Mouse (Mus musculus) brain, adult 2 months (tissue): ENCODE measurements at regions not wholly inside any gene's neighbourhood (a gene's known extent, or its start where the extent isn't known, plus 50 kb on each side); places are given as distances from the start of the nearest gene placed in this dataset.

ENCODE experiments used
- DNase-seq: peaks from one replicate; pipeline ENCODE4 v3.0.0; 2011; ENCODE audit warnings: low read depth, low spot score

DNA sequence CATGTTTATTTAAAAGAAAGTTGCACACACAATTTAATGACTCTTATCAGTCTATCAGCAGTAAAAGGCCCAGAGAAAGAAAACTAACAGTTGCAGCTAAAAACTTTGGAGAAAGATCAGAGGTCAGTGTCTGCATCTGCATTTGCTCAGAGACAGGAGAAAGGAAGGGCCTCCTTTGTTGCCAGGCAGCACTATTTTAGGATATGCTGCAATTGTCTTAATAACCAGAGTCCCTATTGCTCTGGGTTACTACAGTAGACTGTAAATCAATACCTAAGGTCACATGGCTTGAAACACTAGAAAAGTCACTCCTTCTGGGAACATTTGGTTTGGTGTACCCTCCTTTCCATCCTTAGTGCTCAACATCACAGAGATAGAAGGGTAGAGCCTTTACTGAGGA lies 175.7 kb downstream of the Hdgfl1 start:
- no peak for DNase-seq

DNA sequence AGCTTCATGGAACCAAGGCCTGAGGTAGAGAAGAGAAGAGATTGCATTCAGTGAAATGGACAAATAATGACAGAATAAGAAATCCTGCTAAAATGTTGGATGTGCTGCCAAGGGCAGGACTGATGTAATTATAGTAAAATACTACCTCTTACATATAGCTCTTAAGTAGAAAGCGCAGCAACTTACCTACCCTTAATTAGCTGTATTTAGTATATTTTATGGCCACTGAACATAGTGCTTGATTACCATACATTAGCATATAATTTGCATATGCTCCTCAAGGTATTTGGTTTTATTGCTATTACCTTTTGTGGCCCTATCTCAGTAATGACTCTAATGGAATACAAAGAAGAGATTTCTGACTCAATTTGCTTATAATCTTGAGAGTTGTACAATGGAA lies 176.2 kb downstream of the Hdgfl1 start:
- no peak for DNase-seq

DNA sequence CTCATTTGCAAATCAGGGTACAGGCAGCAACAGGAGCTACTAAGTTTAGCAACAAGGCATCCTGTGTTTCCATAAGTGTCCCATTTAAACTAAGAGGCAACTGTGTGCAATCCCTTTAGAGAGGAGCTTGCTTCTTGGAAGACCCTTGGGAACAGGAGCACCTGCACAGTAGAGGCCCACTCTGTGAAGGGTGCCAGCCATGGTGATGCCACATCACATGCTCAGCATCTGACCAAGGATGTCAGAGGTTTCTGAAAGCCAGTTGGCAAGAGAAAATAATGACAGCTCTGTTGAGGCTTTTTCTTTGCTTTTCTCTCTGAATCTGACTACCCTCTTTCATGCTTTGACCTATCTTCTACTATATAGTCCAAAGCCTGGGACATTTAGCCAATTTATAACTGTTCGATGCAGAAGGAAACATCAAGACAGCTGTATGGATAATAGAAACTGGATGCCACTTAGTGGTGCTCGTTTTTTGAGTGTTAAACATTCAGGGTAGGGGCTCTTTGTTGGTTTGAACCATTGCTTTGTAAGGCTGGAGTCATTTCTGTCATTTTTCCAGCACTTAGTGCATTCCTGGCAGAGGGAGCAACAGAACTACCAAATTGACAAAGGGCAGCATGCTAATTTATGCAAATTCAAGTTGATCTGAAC lies 193.9 kb downstream of the Hdgfl1 start:
- DNase-seq, result peak; percentile 76

DNA sequence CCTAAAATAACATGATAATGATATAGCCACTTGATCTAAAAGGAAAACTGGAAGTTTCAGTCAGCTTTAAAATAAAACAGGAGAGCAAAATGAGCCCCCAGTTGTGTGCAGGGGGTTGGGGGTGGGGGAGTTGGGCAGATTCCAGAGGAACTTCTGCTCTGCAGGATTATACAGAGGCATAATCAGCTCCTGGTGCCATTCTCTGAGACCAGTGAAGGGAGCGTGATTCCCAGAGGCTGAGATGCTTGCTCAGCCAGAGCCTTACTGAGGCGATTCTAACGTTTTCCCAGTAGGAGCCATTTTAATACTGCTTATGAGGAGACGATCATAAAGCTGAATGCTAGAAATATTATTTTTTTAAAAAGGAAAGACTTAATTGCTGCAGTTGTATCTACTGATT lies 200.5 kb downstream of the Hdgfl1 start:
- DNase-seq, result peak; percentile 19

DNA sequence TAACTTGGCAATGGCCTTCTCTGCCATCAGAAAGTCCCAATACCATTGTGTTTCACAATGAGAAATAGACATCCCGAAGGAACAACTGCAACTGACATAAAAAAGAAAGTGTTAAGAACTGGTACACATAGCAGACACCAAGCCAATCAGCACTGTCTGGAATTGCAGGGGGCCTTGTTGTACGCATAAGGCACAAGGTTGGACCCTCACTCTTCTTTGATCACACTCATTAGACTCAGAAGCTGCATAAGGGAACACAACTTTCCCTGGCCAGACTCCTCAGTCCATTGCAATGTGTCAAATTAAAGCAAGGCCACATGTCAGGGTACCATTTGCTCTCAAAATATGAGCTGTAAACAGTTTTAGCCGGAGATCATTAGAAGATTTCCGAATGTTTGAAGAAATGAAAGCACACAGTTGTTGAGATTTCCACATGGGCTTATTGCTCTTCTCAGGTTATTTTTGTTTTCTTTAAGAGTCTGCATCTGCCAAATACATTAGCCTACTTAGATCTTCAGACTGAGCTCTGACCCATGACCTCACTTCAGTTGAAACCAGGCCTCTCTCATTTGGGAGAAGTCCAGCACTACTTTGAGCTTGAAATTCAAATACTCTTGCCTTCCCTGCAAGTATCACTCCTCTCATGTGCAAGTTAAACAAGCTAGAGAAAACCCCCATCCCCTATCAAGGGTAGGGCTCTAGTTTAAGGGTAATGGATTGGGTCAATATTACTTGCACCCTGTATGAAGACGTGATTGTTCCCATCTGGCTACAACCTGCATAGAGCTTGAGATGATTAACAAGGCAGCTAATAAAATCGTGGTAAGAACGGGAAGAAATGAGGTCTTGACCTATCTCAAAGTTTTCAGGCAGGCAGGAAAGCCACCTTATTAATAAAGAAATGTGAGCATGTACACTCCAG lies 204.8 kb downstream of the Hdgfl1 start:
- no peak for DNase-seq

DNA sequence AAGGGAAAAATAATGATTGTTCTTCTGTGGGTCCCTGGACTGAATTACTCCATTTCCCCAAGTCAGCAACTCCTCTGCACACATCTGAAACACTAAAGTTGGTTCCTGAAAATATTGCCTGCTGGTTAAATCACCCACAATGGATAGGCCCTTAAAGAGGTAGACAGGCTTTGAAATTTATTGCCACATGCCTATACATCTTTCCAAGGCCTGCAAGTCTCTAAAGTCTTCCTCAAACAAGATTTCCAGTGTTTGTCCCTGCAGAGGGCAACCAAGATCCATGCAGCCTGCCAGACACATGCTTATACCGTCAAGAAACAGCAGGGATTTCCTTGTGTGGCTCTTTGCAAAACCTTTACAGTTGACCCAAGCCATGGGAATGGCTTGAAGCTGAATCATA lies 211.6 kb downstream of the Hdgfl1 start:
- peak; percentile 53 for DNase-seq

DNA sequence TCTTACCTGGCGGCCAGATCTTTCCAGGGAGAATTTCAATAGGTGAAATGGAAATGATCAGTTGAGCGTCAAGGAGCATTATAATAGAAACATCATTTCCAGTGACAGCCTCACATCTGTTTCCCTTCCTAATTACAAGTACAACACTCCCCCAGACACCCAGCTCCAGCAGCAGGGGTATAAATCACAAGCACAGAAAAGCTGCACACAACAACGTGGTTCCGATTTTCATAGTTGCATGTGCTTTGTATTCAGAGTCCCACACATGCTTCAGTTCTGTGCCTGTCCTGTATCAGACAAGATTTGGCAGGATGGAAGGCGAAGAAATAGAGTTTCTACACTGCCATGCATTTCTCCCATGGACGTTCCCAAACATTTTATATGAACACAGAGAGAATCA lies 215.7 kb downstream of the Hdgfl1 start:
- DNase-seq, result no peak

DNA sequence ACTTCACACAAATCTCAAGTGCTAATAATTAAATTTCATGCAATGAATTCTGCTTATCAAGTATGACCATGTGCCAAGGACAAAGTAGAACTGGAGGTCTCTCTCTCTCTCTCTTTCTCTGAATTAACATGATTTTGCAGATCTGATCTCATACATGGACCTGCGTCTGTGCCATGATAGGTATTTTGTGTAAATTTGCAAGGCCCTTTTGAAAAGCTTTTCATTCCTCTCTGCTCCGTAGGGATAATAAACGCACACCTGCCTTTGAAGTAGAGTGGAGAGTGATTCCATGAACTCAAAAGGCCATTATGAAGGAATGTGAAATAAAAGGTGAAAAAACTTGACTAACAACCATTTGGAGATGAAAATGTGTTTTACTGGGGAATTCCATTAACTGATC lies 217.8 kb downstream of the Hdgfl1 start:
- no peak for DNase-seq

DNA sequence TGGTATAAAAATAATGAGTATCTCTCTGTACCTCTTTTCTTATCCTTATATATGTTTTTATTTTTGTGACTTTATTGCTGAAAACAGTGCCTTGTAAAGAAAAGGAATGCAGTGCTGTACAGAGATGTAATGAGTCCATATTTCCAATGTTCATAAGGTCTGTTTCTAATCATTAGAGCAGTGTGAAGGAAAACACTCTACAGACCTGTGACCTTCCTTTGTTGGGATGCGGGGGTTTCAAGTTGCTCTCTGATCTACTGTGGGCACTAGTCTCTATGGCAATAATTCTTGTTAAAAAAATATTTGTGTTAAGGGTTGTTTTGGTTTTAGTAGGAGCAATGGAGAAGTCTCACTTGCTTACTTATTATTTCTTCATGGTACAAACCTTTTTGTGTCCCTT lies 231.0 kb downstream of the Hdgfl1 start:
- DNase-seq, result no peak

DNA sequence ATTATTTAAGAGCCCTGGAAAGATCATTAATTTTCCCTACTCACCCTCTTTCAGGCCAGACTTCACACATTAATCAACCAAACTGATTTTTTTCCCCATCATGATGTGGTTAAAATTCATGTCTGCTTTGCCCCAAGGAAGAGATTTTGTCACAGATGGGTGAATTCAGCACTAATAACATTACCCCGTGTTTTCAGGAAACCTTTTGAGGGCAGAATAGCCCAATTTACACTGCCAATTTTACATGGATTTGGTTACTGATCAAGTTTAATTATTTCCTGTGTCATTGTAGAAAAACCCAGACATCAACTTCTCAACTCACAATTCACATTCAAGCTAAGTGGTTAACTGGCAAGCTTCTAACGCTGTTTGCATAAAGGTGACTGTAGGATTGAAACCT lies 233.4 kb downstream of the Hdgfl1 start:
- no peak for DNase-seq

DNA sequence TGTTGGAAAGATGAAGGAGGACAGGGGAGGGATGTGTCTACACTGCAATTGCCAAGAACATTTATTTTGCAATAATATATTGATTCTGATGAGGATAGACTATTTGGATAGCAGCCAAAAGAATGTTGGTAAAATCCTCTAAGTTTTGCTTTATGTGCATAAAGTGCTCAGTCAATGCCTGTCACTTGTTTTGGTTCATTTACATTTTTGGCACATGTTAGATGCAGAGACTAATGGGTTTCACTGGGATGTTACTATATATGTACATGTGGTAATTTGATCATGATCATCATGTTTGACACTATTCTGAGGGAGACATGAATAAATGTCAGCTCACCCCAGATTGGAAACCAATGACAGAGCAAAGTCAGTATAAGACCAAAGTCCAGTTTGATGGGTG lies 237.2 kb downstream of the Hdgfl1 start:
- no peak for DNase-seq

DNA sequence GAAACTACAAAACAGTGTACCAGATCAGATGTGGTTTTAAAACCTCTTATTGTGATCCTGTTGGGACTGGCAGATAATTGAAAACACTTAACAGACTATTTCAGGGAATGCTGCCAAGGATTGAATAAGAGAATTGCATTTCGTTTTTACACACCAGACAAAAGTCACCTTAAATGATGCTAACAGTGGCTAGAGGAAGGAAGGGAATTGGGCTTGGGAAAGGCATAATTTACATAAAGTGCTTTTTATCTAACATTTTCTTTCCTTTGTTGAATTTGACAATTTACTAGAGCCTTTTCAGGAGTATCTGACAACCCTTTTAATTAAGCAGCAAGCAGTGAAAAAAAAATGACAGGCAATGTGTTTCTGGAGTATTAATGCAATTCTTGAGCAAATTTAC lies 250.9 kb downstream of the Hdgfl1 start:
- peak; percentile 9 for DNase-seq

DNA sequence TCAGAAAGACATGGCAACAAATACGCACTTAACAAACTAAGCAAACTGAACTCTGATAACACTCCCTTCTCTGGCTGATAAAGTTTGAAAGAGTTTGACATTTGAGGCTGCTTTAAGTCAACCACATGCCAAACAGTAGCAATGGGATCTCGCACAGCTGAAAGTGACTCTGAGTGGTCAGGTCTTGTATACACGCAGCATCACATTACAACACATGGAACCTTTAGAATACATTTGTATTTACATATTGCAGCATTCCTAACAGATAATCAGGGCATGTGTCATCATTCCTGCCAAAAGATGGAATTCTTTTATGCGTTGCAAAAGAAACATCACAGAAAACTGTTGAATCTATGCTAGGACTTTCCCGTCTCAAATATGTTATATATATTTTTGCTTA lies 251.5 kb downstream of the Hdgfl1 start:
- DNase-seq, result no peak

DNA sequence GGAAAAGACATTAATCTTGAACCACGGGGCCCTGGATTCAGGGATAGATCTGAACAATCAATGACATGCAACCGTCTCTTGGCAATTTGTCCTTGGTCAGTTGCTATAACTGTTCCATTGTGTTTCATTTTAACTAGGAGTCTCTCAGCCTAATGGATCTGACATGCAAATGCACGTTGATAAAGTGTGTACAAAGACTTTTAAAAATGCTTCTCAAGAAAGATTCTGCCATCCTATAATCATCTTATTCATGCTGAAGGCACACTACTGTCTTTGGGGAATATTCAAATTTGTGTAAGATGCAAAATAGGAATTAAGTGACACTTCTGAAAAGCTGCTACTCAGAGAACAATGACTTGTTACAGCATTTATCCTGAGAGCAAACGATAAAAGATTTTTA lies 252.3 kb downstream of the Hdgfl1 start:
- DNase-seq, result no peak

DNA sequence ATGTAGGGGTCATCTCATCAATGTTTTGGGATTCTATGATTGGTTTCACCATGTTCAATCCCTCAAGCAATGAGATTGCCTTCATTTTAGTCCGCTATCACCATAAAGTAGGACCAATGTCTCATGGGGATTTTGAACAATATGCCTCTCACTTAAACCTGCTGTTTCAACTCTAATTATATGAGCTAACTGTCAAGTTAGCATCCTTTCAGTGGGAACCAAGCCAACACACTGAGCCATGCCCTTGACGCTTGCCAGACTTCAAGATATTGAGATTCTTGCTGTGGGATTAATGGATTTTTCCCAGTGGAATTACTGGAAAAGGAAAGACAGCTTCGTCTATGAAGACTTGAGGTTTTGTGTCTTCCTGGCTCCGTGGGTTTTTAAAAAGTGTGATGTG lies 259.5 kb downstream of the Hdgfl1 start:
- DNase-seq, result peak; percentile 6

DNA sequence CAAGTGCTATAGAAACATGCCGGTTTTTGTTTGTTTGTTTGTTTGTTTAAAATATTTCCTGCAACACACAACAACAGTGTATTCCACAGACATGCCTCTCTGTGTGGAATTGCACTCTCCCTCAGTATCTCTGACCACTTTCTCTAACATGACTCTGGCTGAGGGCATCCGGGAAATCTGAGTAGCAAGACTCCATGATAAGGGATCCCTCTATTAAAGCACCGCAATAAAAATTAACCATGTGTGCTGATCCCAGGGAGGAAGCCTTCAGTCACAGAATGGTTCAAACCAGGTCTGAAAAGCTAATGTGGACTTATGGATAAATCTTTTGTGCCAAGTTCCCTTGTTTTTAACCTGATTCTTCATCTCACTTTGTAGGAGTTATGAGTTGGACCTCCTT lies 260.1 kb downstream of the Hdgfl1 start:
- no peak for DNase-seq

DNA sequence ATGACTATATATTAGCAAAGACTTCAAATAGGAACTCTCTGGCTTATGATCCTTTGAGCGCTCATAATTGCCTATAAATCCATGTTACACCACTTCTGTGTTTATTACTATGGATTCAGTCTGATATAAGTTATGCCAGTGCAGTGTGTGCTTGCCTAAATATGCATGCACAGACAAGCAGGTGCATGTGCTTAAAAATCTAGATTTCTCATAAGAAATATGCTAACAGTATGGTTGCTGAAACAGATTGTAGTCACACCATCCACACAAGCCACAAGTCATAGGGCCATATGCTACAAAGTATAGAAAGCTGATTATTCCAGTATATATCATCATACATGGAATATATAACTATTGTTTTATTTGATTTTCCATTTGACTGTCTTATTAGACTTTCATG lies 266.2 kb downstream of the Hdgfl1 start:
- no peak for DNase-seq

DNA sequence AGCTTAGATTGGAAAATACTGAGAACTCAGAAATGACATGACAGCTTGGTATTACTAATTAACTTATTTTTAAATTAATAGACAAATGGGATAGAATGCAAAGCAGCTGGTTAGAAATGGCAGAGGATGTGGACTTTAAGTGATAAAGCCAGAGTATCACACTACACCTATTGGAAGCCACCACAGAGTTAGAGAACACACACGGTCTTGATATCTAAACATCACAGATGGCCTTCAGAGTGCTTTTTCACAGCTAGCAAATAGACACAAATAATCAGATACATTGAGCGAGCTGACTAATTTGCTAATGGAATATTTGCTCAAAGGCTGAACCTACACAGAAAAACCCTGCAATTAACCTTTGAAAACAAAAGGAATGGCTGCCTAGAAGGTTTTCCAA lies 272.9 kb downstream of the Hdgfl1 start:
- peak; percentile 5 for DNase-seq

DNA sequence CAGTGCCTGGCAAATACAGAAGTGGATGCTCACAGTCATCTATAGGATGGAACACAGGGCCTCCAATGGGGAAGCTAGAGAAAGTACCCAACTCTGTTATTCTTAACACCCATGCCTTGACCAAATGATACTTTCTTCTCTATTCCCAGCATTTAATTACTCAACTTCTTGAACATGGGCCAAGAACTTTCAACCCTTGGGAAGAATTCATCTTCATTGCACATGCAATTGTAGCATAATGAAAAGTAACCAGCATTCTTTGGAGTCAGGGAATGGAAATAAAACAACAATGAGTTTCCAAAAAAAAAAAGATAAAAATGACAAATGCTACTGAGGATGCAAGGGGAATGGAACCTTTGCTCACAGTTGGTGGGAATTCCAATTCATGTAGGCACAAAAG lies 274.1 kb downstream of the Hdgfl1 start:
- no peak for DNase-seq

DNA sequence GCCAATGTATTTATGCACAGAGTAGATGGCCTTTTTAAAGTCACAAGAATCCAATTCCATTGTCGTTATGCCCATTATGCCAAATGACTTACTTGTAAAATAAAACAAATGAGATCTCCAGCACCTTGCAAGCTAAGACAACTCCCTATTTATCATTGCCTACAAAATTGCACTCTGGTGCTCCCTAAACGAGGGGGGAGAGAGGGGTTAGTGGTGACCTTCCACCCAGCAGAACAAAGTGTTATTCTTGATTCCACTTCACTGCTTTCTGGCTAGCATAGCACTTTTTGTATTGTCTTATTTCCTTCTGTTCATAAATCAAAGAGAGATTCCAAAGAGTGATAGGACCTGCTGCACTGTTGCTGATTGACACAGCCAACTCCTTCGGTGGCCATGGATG lies 300.6 kb downstream of the Hdgfl1 start:
- DNase-seq, result no peak

DNA sequence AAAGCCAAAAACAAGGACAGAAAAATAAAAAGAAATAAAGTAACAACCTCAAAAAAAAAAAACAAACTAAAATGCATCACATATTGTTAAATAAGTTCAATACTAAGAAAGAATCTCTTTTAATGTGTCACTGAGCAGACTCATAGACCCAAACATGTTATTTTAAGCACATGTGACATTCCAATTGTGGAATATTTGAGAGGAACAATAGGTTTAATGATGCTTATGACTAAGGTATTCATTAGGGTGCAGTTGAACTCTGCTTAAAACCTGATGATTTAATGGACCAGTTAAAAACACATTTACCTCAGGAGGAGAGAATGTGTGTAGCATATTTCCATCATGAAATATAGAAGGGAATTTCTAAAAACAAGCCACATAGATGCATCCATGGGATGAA lies 302.4 kb downstream of the Hdgfl1 start:
- no peak for DNase-seq

DNA sequence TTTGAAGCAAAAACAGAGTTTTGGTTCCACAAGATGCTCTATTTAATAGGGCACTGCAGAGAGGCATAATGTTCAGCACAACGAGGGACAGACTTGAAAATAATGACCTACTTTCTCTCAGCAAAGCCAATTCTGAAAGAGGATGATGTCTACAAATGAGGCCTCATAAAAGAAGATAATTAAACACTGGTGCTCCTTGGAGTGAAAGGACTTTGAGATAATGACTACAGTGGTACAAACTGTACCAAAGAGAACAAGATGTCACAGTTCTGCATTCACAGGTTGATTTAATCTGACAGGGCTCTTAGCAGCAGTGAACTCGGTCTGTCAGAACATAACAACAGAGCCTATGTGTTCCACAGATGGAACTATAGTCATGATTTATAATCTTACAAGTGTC lies 305.4 kb downstream of the Hdgfl1 start:
- DNase-seq, result peak; percentile 58

DNA sequence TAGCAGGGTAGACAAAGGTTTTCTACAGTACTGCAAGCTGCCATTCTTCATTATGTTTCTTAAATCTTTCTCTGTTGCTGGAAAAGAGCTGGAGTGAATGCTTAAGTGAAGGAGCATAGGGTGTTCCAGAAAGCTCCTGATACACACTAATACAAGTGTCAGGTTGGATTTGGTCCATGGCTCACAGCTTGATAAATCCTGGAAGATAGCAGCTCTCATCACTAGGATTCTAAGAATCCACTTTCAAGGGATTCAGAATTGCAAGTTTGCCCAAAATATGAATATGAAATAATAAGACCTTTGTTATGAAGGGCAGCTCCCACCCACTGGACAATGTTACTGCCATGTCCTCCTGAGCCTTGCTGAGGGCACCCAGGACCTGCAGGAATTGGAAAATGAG lies 305.9 kb downstream of the Hdgfl1 start:
- peak; percentile 37 for DNase-seq
